Mouse (Mus musculus) hematopoietic stem cell, adult 5-6 weeks (primary cell): ENCODE measurements around the gene Mipep. TPM values are rescaled to one million over a fixed set of nuclear protein-coding genes. Genes with fewer than 3 reads are reported as not detected.
A peak's percentile ranks its signal among the peaks of the same experiment; 100 is the strongest.

ENCODE experiments used
- ATAC-seq, 2 experiments: fragments of 125-278 bp in 1 of 2; replicated peaks in 1 of 2; 2 replicates each; pipeline ENCODE4 v1.8.0; 2016 to 2017; ENCODE audit warnings: inconsistent platforms in 2 of 2, mild to moderate bottlenecking in 2 of 2, moderate number of reproducible peaks in 2 of 2, low read depth in 1 of 2, moderate TSS enrichment in 1 of 2; ENCODE audit not compliant: low FRiP score in 2 of 2, poor library complexity in 2 of 2, severe bottlenecking in 2 of 2, insufficient read depth in 1 of 2, low TSS enrichment in 1 of 2
- total RNA-seq: library from RNA; stranded (forward); fragments of 172-1452, 232-1000 nt; gene quantifications from 2 replicates; pipeline ENCODE4 v1.2.3, GENCODE M21; 2017

Gene Mipep
- total RNA-seq, 1 experiment from 2014 or later = 25.6 TPM

DNA sequence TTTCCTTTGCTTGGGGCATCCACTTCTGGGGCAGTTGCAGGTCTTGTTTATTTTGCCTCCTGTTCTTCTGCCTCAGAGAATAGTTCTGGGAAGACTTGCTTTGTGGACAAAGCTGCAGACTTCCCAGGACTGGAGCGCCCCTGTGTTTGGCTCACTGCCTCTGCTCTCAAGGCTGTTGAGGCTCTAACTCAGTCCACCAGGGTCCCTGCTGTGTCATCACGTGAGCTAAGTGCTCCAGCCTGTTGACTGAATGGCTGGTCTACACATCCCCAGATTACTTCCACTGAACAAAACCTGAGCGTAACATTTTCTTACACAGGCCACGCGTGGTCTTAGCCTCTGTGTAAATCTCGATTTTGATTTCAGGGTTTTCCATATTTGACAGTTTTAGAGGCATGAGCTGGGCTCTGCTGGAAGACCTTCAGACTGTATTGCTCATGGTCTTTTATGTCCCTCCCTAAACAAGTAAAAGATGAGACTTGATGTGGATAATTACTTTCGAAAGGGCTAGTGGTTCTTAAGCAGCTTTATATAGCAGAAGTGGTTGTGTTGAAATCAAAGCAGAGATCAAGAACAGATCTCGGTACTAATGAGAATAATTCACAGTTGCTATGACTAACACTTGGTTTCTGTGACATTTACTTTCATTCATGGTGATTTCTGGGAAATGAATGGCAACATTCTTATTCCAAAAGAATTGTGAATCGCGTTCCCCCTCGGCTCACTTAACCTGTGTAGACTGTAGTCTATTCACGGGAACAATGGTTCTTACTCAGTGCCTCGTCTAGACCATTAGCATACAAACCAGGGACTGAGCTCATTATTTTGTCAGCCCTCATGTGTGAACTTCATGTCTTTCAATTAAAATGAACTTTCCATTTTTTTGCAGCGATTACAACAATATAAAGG, 31.2 kb upstream of the Mipep start:
- no peak for ATAC-seq

DNA sequence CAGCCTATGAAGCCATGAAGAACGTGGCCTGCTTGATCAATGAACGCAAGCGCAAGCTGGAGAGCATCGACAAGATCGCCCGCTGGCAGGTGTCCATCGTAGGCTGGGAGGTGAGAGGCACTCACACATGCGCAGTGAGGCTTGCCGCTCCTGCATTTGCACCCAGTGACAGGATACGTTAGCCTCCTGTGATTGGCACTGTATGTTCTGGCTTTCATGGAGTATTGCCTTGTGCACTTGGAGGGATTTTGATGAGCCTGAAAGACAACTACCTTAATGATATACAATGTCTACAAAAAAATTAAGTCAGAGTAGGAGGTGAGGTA, 30.6 kb upstream of the Mipep start:
- ATAC-seq = no peak

DNA sequence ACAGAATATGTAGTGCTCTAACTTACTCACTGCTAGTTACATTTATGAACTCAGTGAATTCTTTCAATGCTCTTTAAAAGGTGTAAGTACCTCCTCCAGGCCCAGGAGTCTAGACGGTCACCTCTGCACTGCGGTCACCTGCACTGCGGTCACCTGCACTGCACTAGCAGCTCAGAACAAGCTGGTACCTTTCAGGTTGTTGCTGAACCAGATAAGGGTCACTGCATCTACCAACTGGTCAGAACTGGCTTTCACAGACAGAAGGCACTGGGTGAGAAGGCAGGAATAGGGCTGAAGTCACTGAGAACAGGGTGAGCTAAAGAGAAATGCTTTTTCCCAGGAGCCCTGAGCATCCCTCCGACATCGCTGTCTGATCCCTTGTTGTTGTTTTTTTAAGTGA, 29.7 kb upstream of the Mipep start:
- no peak for ATAC-seq

DNA sequence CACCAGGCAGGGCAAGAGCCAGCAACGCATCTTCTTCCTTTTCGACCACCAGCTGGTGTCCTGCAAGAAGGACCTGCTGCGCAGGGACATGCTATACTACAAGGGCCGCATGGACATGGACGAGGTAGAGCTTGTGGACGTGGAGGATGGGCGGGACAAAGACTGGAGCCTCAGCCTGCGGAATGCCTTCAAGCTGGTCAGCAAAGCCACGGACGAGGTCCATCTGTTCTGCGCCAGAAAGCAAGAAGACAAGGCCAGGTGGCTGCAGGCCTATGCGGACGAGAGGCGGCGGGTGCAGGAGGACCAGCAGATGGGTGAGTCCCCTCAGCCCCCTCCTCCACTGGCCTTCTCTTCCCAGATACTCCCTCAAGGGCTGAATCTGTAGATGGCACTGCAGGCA, 28.1 kb upstream of the Mipep start:
- no peak for ATAC-seq

DNA sequence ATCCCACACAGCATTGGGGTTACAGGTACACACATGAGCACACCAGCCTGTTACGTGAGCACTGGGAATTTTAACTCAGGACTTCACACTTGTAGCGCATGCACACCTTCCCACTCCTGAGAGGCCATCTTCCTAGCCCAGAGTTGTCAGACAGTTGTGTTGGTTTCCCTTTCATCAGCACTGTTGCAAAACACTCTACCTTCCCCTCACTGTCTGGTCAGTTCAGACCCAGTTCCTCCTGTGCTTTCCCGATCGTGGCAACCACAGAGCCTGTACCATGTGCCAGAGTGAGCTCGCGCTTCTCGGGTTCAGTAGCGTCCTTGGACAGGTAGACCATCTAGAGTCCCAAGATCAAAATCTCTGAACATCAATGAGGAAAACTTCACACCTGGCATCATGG, 27.1 kb upstream of the Mipep start:
- peak in 1 of 2 experiments; percentile 71; a peak in 1 of 4 replicates for ATAC-seq

DNA sequence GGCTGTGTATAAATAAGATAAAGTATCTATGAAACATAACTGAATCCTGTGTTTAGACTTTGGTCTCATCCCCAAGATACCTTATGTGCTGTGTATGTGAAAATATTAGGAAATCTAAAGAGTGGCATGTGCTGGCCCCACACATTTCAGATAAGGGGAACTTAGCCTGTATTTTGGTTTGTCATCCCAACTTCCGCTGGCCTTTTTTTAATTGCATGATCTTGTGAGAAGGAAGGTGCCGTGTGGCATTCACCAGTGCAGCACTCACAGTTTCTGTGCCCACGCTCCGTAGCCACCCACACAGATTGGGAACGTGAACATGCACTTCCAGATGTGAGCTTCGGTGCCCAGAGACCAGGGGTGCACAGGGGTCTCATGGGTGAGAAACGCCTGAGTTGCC, 26.7 kb upstream of the Mipep start:
- peak in 1 of 2 experiments; percentile 44; a peak in 1 of 4 replicates for ATAC-seq

DNA sequence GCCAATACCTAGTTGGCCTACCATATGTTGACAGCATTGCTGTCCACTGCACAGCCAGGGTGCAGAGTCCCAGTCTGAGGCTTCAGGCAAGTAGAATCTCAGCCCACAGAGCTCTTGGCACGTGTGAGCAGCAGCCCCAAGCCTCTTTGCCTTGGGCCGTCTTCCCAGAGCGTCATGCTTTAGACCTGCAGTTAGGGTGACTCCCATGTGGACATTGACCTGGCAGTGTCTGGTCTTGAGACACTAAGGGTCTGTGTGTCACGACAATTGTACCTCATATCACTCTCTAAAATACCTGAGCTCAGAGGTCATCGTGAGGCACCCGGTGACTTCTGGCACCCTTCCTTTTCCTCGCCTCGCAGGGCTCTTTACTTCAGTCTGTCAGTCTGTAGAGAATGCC, 25.3 kb upstream of the Mipep start:
- no peak for ATAC-seq

DNA sequence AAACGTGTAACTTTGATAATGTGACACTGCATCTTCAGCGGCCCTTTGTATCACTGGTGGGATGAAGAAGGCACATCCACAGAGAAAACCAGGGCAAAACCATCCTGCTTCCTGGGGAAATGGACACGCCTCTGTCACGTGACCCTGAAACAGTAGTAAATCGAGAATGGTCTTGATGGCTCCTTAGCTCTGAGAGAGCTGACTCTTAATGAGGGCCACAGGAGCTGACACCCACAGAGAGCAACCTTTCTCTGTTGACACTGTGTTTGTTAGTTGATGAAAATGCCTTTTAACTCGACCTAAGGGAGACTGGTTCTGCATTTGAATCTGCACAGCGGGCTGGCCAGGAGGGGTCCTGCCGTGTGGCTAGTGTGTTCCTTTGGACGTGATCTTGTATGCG, 22.6 kb upstream of the Mipep start:
- no peak for ATAC-seq

DNA sequence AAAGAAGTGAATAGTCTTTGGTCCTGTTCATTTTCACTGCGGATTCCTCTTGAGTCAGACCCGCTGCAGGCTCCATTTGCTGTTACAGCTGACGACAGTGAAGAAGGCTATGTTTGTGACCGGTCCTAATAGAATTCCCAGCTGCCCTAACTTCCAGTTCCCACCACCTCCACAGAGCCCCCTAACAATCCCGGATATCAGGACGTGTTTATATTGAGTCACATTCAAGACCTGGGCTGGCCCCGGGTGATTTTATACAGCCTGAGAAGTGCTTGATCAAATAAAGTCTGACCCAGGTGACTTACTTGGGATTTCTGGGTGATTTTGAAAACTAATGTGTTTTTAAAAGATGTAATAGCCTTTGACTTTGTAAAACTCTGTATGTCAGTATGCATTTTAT, 21.6 kb upstream of the Mipep start:
- ATAC-seq = no peak

DNA sequence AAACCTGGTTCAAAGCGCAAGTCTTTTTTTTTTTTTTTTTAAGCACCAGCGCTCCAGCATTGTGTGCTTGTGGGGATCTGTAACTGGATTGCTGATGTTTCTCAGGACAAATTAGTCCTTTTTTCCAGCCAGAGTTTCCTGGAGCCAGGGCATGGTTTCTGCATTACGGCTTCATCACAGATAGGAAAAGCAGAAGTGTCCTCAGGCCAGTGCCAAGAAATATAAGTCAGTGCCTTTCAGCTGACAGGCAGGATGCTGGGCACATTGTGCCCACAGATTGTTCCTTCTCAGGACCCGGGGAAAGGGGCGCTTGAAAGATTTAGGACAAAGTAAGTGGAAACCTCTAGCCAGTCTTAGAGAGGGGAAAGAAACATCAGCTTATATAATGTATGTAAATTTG, 20.6 kb upstream of the Mipep start:
- ATAC-seq = peak; percentile 53 to 59; a peak in 3 of 4 replicates

DNA sequence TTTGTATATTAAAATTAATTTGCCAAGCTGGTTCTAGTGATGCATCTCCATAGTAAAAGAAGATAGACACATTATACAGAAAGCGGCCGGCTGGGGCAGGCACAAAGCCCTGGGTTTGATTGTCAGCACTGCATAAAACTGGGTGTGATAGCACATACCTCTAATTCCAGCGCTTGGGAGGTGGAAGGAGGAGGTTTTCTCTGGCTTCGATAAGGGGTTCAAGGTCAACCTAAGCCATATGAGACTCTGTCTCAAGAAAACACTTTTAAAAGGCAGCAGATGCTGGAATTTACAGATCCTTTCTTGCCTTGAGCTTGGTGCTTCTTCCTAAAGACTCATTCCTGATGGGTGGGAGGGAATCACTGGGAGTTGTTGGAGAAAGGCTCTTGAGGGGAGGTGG, 19.8 kb upstream of the Mipep start:
- no peak for ATAC-seq

DNA sequence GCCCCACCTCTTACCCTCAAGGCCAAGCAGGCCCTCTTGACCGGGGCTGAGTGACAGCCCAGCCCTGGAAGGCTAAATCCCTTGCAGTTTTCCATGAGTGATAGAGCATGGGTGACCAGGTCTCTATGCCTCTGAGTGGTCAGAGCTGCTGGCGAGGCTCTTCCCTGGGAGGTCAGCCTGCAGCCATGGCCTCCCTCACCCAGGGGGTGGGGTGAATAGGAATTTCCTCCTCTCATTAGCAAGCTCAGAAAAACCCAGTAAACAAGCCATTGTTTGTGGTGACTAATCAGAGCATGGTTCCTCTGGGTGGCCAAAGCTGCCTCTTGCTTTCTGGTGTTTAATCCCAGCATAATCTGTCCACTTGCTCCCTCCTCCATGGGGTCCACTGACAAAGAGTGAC, 19.3 kb upstream of the Mipep start:
- ATAC-seq = no peak

DNA sequence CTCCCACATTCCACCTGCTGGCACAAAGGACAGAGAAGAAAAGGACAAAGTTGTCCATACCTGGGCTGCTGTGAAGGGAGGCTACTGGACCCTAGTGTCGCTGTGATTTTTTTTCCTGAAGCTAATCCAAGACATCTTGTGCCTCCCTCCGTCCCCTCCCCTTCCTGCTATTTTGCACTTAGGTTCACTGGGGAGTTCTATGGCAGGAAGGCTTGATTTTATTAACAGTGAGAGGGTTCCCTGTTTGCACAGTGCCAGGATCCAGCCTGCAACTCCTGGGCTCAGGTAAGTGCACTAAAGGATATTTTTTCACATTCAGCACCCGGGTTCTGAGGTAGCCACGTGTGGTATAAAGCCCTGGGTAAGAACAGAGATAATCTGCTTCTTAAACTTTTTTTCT, 16.5 kb upstream of the Mipep start, which contains the start of gene C1qtnf9:
C1qtnf9 (plus strand) TSS at position 251 of the 400 bp plus-strand sequence.
- ATAC-seq = no peak

DNA sequence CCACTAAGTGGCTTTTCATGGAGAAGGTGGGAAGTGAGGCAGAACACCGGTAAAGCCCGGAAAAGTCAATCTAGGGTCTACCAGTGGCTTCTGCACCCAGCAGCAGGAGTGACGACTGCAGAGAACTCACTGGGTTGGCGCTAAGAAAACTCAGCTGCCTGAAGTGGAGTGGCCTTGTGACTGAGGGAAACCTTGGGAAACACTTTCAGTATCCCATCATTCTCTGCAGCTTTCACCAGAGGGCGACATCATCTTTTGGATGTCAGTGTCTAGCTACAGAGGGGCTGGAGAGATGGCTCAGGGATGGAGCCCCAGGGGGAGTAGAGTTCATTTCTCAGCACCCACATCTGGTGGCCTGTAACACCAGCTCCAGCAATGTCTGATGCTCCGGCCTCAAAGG, 15.0 kb upstream of the Mipep start:
- no peak for ATAC-seq

DNA sequence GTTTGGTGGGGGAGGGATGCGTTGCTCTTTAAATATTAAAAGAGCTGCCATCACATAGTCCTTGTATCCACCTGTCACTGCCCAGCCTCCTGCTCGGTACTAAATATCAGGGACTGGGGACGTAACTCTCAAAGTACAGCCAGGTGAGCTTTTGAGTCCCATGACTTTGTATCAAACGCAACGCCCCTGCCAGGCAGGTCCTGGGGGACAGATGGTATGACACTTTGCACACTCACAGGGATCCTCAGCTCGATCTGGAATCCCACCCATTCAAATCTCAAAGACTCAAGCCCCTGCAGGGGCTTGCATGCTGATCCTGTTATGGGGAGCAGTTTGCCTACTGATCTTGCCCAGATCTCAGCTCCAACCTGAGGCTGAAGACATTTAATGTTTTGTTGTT, 13.8 kb upstream of the Mipep start:
- no peak for ATAC-seq

DNA sequence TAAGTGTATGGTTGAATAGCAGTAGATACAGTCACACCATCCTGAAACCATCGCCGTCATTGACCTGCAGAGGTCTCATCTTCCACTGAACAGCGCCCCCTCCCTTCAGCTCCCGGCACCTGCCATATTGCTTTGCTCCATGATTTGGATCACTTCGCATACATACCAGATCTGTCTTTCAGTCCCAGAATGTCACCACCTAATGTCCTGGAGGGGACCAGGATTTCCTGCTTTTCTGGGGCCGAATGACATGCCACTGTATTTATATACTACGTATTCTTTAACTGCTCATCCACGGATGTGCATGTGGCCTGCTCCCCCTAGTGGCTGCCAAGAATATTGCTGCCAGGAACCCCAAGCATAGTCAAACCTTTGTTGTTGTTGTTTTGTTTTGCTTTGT, 13.3 kb upstream of the Mipep start:
- ATAC-seq = peak; percentile 76 to 85

DNA sequence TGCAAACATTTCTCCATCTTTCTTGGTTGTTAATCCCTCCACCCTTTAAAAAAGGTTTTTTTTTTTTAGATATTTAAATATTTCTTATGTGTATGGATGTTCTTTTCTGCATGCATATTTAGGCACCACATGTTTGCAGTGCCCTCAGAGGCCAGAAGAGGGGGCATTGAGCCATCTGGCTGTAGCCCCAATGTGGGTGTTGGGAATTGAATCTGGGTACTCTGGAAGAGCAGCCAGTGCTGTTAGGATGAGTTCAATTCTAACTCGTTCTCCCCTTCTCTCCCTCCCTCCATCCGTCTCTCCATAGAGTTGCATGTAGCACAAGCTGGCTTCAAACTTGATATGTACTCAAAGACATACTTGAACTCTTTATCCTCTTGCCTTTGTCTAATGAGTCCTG, 10.9 kb upstream of the Mipep start:
- no peak for ATAC-seq

DNA sequence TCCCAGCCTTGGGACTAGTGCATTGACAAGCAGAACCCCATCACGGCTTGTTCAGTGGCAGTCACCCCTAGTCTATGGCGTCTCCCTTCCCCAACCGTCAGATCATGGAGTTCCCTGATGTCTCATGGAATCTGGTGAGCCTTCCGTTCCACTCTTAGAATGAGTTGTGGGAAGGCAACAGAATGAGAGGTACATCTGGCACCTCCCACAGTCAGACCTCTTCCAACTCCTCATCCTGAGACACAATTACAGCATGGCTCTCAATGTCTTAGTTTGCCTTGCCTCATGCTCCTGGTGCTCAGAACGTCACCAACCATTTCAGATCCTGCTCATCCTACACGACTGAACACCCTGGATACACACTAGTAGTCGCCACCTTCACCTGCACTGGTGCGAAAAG, 7.9 kb upstream of the Mipep start:
- no peak for ATAC-seq

DNA sequence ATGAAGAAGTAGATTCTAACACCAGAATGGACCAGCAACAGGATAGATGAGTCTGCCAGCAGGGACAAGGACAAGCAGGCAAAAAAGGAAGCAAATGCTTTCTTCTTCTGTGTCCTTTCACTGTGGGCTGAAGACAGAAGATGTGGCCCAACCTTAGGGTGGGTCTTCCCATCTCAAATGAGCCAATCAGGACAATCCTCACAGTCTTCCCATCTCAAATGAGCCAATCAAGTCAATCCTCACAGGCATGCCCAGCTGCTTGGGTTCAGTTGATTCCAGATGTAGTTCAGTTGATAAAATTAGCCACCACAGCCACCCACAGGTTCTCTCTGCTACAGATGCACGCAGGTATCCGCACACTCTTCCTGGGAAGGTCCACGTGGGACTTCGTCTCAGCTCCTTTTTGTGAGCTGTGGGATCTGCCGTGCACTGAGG, 6.9 kb upstream of the Mipep start:
- 0 out of 4 replicates have a peak, but pooled peaks of 1 of the 2 experiments have one; percentile 42 for ATAC-seq
